Mouse (Mus musculus): ENCODE data around the gene Atp6v0d1. TPM values are rescaled to one million over a fixed set of nuclear protein-coding genes. Genes with fewer than 3 reads are reported as not detected.

Gene Atp6v0d1
- polyA plus RNA-seq, 1 experiment from 2014 or later: 99.2 TPM

GRCm38 (mm10) chr8:105475742-105476141 lies 90.1 kb downstream of the Atp6v0d1 start:
- H3K27me3 ChIP-seq (ENCODE audit: control insufficient read depth, insufficient read depth, low read length): peaks cover 18% of the 10 kb centered on the region
- H3K27ac ChIP-seq (ENCODE audit: low read depth, low read length): no peak overlapping the region
- no peak overlapping the region for H3K9ac ChIP-seq (ENCODE audit: low read length)

GRCm38 (mm10) chr8:105475254-105475653 lies 90.6 kb downstream of the Atp6v0d1 start:
- Histone ChIP-seq H3K27me3 (ENCODE audit: control insufficient read depth, insufficient read depth, low read length) (peaks cover 18% of the 10 kb centered on the region), H3K9ac (ENCODE audit: low read length) (no peak overlapping the region; the same call in 1 of the 2 replicates), H3K4me3 (ENCODE audit: low read depth, low read length) (no peak overlapping the region)

More at GRCm38 (mm10) chr8:105475742-105476141, 90.1 kb downstream of the Atp6v0d1 start:
- DNase-seq (ENCODE audit: low spot score): no peak
- WGBS: 89% methylated on average over 8 of the region's 8 CpGs
- Histone ChIP-seq H3K4me2 (ENCODE audit: low read depth, low read length, severe bottlenecking) (no peak overlapping the region), H3K4me1 (replicated peaks; ENCODE audit: control insufficient read depth, insufficient read depth, low read length) (peaks cover 27% of the 10 kb centered on the region), H3K36me3 (ENCODE audit: control insufficient read depth, insufficient read depth, low read length) (no peaks in the 10 kb centered on the region), H3K9me3 (ENCODE audit: control insufficient read depth, low read length) (no peaks in the 10 kb centered on the region), H3K4me3 (ENCODE audit: low read depth, low read length) (no peak overlapping the region)
- ATAC-seq (replicated peaks; ENCODE audit: low FRiP score): no peak

GRCm38 (mm10) chr8:105474680-105475079 lies 91.2 kb downstream of the Atp6v0d1 start:
- H3K4me2 ChIP-seq (ENCODE audit: low read depth, low read length, severe bottlenecking): no peak overlapping the region
- H3K4me3 ChIP-seq (ENCODE audit: low read depth, low read length): no peak overlapping the region
- no peak overlapping the region for H3K27ac ChIP-seq (ENCODE audit: low read depth, low read length)
- peaks cover 30% of the 10 kb centered on the region for H3K4me1 ChIP-seq (replicated peaks; ENCODE audit: control insufficient read depth, insufficient read depth, low read length)
- no peak for DNase-seq (ENCODE audit: low spot score)
- H3K9ac ChIP-seq (ENCODE audit: low read length): no peak overlapping the region; the same call in 1 of the 2 replicates
- H3K9me3 ChIP-seq (ENCODE audit: control insufficient read depth, low read length): no peaks in the 10 kb centered on the region
- ATAC-seq (replicated peaks; ENCODE audit: low FRiP score): no peak
- peaks cover 18% of the 10 kb centered on the region for H3K27me3 ChIP-seq (ENCODE audit: control insufficient read depth, insufficient read depth, low read length)
- WGBS: 44% methylated on average over 5 of the region's 5 CpGs
- no peaks in the 10 kb centered on the region for H3K36me3 ChIP-seq (ENCODE audit: control insufficient read depth, insufficient read depth, low read length)

More at GRCm38 (mm10) chr8:105475254-105475653, 90.6 kb downstream of the Atp6v0d1 start:
- ATAC-seq (replicated peaks; ENCODE audit: low FRiP score): no peak
- H3K27ac ChIP-seq (ENCODE audit: low read depth, low read length): no peak overlapping the region
- no peaks in the 10 kb centered on the region for H3K9me3 ChIP-seq (ENCODE audit: control insufficient read depth, low read length)
- peaks cover 30% of the 10 kb centered on the region for H3K4me1 ChIP-seq (replicated peaks; ENCODE audit: control insufficient read depth, insufficient read depth, low read length)
- no peak for DNase-seq (ENCODE audit: low spot score)
- 46% methylated on average over 4 of the region's 4 CpGs for WGBS
- no peak overlapping the region for H3K4me2 ChIP-seq (ENCODE audit: low read depth, low read length, severe bottlenecking)
- no peaks in the 10 kb centered on the region for H3K36me3 ChIP-seq (ENCODE audit: control insufficient read depth, insufficient read depth, low read length)

MicroRNAs encoded within 50 kb of the gene (microRNA counts, 519-probe panel; counts per million panel counts)
- microRNA mmu-miR-1966: 31.2 counts per million

Small RNAs within 50 kb of the gene (microRNA-seq; reads per million reads assigned to microRNA genes)
- not detected for gene Mir1966 (ENCODE audit: insufficient number of aligned reads)

Other genes starting within 250 kb of the Atp6v0d1 start
- gene Lrrc29, start 239.8 kb downstream of the Atp6v0d1 start, polyA plus RNA-seq (2014; fragmentation: Nextera tagmentation; extraction: Ambion mirVana): 2.0 TPM in 2 replicates
- 80.7 and 85.0 TPM in 2 replicates for gene Tmem208, start 239.7 kb downstream of the Atp6v0d1 start, polyA plus RNA-seq (2014; fragmentation: Nextera tagmentation; extraction: Ambion mirVana)
- 2.2 and 2.5 TPM in 2 replicates for gene Fhod1, start 218.1 kb downstream of the Atp6v0d1 start, polyA plus RNA-seq (2014; fragmentation: Nextera tagmentation; extraction: Ambion mirVana)
- gene Slc9a5, start 217.2 kb downstream of the Atp6v0d1 start, polyA plus RNA-seq (2014; fragmentation: Nextera tagmentation; extraction: Ambion mirVana): 5.8 and 7.7 TPM in 2 replicates
- 1.3 and 1.5 TPM in 2 replicates for gene Plekhg4, start 192.8 kb downstream of the Atp6v0d1 start, polyA plus RNA-seq (2014; fragmentation: Nextera tagmentation; extraction: Ambion mirVana)
- not detected in 2 replicates for gene Kctd19, start 152.5 kb downstream of the Atp6v0d1 start, polyA plus RNA-seq (2014; fragmentation: Nextera tagmentation; extraction: Ambion mirVana)
- 1.2 and 1.4 TPM in 2 replicates for gene Lrrc36, start 152.5 kb downstream of the Atp6v0d1 start, polyA plus RNA-seq (2014; fragmentation: Nextera tagmentation; extraction: Ambion mirVana)
- gene Tppp3, start 94.5 kb downstream of the Atp6v0d1 start, polyA plus RNA-seq (2014; fragmentation: Nextera tagmentation; extraction: Ambion mirVana): 36.1 and 37.7 TPM in 2 replicates
- gene Zdhhc1, start 69.1 kb downstream of the Atp6v0d1 start, polyA plus RNA-seq (2014; fragmentation: Nextera tagmentation; extraction: Ambion mirVana): 20.2 and 24.6 TPM in 2 replicates
- gene Hsd11b2, start 47.3 kb downstream of the Atp6v0d1 start, polyA plus RNA-seq (2014; fragmentation: Nextera tagmentation; extraction: Ambion mirVana): 13.5 and 13.6 TPM in 2 replicates
- 18.2 and 18.9 TPM in 2 replicates for gene Ripor1, start 39.2 kb upstream of the Atp6v0d1 start, polyA plus RNA-seq (2014; fragmentation: Nextera tagmentation; extraction: Ambion mirVana)
- 134 and 145 TPM in 2 replicates for gene Ctcf, start 70.5 kb upstream of the Atp6v0d1 start, polyA plus RNA-seq (2014; fragmentation: Nextera tagmentation; extraction: Ambion mirVana)
- gene Agrp, start 71.3 kb upstream of the Atp6v0d1 start, polyA plus RNA-seq (2014; fragmentation: Nextera tagmentation; extraction: Ambion mirVana): 0.49 and 1.6 TPM in 2 replicates
- 1.8 and 2.0 TPM in 2 replicates for gene Carmil2, start 120.2 kb upstream of the Atp6v0d1 start, polyA plus RNA-seq (2014; fragmentation: Nextera tagmentation; extraction: Ambion mirVana)
- 76.9 and 83.6 TPM in 2 replicates for gene Acd, start 135.1 kb upstream of the Atp6v0d1 start, polyA plus RNA-seq (2014; fragmentation: Nextera tagmentation; extraction: Ambion mirVana)
- gene Pard6a, start 135.1 kb upstream of the Atp6v0d1 start, polyA plus RNA-seq (2014; fragmentation: Nextera tagmentation; extraction: Ambion mirVana): 24.9 and 25.1 TPM in 2 replicates
- 0.36 TPM in 1 of 2 replicates, not detected in the other for gene 4933405L10Rik, start 141.6 kb upstream of the Atp6v0d1 start, polyA plus RNA-seq (2014; fragmentation: Nextera tagmentation; extraction: Ambion mirVana)
- 43.0 and 44.4 TPM in 2 replicates for gene Enkd1, start 142.2 kb upstream of the Atp6v0d1 start, polyA plus RNA-seq (2014; fragmentation: Nextera tagmentation; extraction: Ambion mirVana)
- gene Gfod2, start 192.6 kb upstream of the Atp6v0d1 start, polyA plus RNA-seq (2014; fragmentation: Nextera tagmentation; extraction: Ambion mirVana): 38.0 and 49.3 TPM in 2 replicates